Mouse (Mus musculus) limb, embryonic 12.5 days (tissue): ENCODE measurements around the gene Cpe. TPM values are rescaled to one million over a fixed set of nuclear protein-coding genes. Genes with fewer than 3 reads are reported as not detected.

Experiments used
- ATAC-seq: fragments of 200-750 bp; cut with Nextera tagmentation; 2 replicates; pipeline ENCODE4 v1.8.0; 2017; ENCODE audit warnings: low read depth, moderate TSS enrichment; ENCODE audit not compliant: insufficient number of reproducible peaks, insufficient read depth, low FRiP score, low TSS enrichment
- H3K27ac ChIP-seq: fragments of 300-500 bp; sonication (generic); 2 replicates; pipeline ENCODE4 v1.5.1; 2016; ENCODE audit warnings: mild to moderate bottlenecking, moderate library complexity
- H3K27me3 ChIP-seq: fragments of 300-500 bp; sonication (generic); 2 replicates; pipeline ENCODE4 v1.6.1; 2016; ENCODE audit warnings: mild to moderate bottlenecking, moderate library complexity
- H3K36me3 ChIP-seq: fragments of 300-500 bp; sonication (generic); 2 replicates; pipeline ENCODE4 v1.6.1; 2016; ENCODE audit warnings: mild to moderate bottlenecking, moderate library complexity
- H3K4me1 ChIP-seq: fragments of 300-500 bp; sonication (generic); replicated peaks from 2 replicates; pipeline ENCODE4 v1.6.1; 2016
- H3K4me2 ChIP-seq: fragments of 300-500 bp; sonication (generic); 2 replicates; pipeline ENCODE4 v1.6.1; 2016; ENCODE audit warnings: mild to moderate bottlenecking, moderate library complexity
- H3K4me3 ChIP-seq: fragments of 300-500 bp; sonication (generic); replicated peaks from 2 replicates; pipeline ENCODE4 v1.5.1; 2016; ENCODE audit warnings: mild to moderate bottlenecking
- H3K9ac ChIP-seq: fragments of 300-500 bp; sonication (generic); replicated peaks from 2 replicates; pipeline ENCODE4 v1.6.1; 2016; ENCODE audit warnings: mild to moderate bottlenecking, moderate library complexity
- H3K9me3 ChIP-seq: fragments of 300-500 bp; sonication (generic); 2 replicates; pipeline ENCODE4 v1.6.1; 2016; ENCODE audit warnings: mild to moderate bottlenecking, moderate library complexity
- WGBS: fragments of 180-500 bp; shearing (Covaris S2); methylation state at CpG from one replicate; pipeline ENCODE4 v1.1.7; 2016; 5-methylcytosine and 5-hydroxymethylcytosine counted together
- polyA plus RNA-seq: library from polyadenylated mRNA; unstranded; fragments of >200 nt; fragmentation: Nextera tagmentation; extraction: Ambion mirVana; gene quantifications from 2 replicates; pipeline ENCODE4 v1.2.1, GENCODE M21; 2016

Cpe gene
- polyA plus RNA-seq, 1 experiment from 2014 or later: 187 TPM

DNA sequence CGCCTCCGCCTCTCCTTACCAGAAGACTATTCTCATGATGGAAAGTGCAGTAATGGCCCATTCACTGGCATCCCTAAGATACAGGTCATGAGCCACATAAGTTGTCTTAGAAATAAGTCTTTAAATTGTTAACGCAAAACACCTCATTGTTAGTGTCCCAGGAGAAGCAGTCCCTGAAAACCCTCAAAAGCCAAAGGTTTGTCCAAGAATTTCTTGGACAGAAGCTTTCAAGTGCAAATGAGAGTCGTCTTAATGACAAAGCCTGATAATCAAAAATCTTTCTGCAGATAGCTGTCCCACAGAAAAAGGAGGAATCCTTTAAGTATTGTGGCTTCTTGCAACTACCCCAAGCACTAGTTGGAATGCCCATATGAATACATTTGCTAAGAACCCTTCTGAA lies 60.7 kb downstream of the Cpe start:
- no peak overlapping the region for H3K4me2 ChIP-seq
- ATAC-seq: no peak
- H3K9ac ChIP-seq: no peak overlapping the region
- no peaks in the 10 kb centered on the region for H3K9me3 ChIP-seq
- no peaks in the 10 kb centered on the region for H3K27me3 ChIP-seq
- H3K4me3 ChIP-seq: no peak overlapping the region
- H3K36me3 ChIP-seq: no peaks in the 10 kb centered on the region
- H3K27ac ChIP-seq: no peak overlapping the region
- 88% methylated on average over 4 of the region's 4 CpGs for WGBS
- H3K4me1 ChIP-seq: no peaks in the 10 kb centered on the region

GRCm38 (mm10) chr8:64631761-64632160 lies 61.1 kb downstream of the Cpe start:
- no peak overlapping the region for H3K4me2 ChIP-seq
- no peak for ATAC-seq
- no peaks in the 10 kb centered on the region for H3K27me3 ChIP-seq
- H3K4me3 ChIP-seq: no peak overlapping the region
- no peak overlapping the region for H3K27ac ChIP-seq
- no peak overlapping the region for H3K9ac ChIP-seq
- no peaks in the 10 kb centered on the region for H3K4me1 ChIP-seq
- H3K9me3 ChIP-seq: no peaks in the 10 kb centered on the region
- H3K36me3 ChIP-seq: no peaks in the 10 kb centered on the region
- WGBS: 77% methylated on average over 2 of the region's 2 CpGs

DNA sequence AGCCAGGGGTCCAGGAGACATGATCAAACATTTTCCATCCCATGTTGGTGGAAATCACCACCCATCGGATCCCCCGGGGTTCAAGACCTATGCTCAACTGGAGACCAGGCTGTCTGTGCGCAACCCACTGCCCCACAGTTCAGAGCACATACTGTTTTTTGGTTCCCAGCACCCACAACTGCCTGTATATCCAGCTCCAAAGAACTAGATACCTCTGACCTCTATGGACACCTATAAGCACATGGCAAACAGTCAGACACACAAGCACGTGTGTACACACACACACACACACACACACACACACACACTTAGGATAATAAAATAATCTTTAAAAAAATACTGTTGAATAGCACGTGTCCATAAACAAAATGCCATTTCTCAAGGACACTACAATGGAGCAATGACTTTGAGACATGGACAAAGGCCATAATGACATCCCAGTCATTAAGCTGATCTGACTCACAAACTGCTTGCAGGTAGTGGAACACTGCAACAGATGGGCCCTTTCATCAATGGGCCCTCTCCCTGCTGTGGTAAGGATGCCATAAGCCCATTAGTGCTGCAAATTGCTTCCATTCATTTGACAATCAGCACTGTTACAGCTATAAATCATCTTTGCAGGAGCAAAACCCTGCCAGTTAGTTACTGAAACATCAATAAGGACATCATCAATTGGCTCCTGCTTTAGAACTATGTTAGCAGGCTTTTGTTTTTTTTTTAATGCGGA lies 63.7 kb downstream of the Cpe start:
- Histone ChIP-seq H3K9me3 (no peaks in the 10 kb centered on the region), H3K4me3 (no peak overlapping the region), H3K9ac (no peak overlapping the region), H3K27me3 (no peaks in the 10 kb centered on the region), H3K4me1 (no peaks in the 10 kb centered on the region), H3K4me2 (no peak overlapping the region), H3K36me3 (no peaks in the 10 kb centered on the region), H3K27ac (no peak overlapping the region)
- no peak for ATAC-seq
- WGBS: 89% methylated on average over 6 of the region's 6 CpGs

- Histone ChIP-seq H3K4me1 (no peaks in the 10 kb centered on the region), H3K4me3 (no peak overlapping the region), H3K27ac (no peak overlapping the region), H3K36me3 (no peaks in the 10 kb centered on the region), H3K9ac (no peak overlapping the region), H3K4me2 (no peak overlapping the region), H3K9me3 (no peaks in the 10 kb centered on the region), H3K27me3 (no peaks in the 10 kb centered on the region)
- 81% methylated on average over 6 of the region's 6 CpGs for WGBS
- ATAC-seq: no peak
These were observed 64.8 kb downstream of the Cpe start for GRCm38 (mm10) chr8:64628039-64628438.

DNA sequence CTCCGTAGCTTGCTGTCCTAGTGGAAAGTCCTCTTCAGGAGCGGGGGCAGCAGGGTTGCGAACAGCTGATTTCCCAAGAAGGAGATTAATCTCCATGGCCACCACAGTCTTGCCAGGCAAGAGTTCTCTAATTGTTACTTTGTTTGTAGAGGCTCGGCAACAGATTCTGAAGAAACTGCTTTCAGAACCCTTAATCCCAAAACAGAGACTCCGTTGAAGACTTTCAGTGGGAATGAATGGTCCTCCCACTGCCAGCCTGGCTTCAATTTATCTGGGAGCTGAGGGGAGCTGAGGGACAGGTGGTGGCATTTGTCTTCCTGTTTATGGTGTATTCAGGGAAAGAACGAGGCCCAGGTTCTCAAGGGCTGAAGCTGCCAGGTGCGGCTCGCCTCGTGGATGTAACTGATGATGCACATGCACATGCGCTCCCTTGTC lies 68.2 kb downstream of the Cpe start:
- Histone ChIP-seq H3K4me3 (no peak overlapping the region), H3K27ac (no peak overlapping the region), H3K4me1 (no peaks in the 10 kb centered on the region), H3K4me2 (no peak overlapping the region), H3K9ac (no peak overlapping the region), H3K27me3 (no peaks in the 10 kb centered on the region), H3K36me3 (no peaks in the 10 kb centered on the region), H3K9me3 (no peaks in the 10 kb centered on the region)
- 76% methylated on average over 10 of the region's 10 CpGs for WGBS
- ATAC-seq: no peak

DNA sequence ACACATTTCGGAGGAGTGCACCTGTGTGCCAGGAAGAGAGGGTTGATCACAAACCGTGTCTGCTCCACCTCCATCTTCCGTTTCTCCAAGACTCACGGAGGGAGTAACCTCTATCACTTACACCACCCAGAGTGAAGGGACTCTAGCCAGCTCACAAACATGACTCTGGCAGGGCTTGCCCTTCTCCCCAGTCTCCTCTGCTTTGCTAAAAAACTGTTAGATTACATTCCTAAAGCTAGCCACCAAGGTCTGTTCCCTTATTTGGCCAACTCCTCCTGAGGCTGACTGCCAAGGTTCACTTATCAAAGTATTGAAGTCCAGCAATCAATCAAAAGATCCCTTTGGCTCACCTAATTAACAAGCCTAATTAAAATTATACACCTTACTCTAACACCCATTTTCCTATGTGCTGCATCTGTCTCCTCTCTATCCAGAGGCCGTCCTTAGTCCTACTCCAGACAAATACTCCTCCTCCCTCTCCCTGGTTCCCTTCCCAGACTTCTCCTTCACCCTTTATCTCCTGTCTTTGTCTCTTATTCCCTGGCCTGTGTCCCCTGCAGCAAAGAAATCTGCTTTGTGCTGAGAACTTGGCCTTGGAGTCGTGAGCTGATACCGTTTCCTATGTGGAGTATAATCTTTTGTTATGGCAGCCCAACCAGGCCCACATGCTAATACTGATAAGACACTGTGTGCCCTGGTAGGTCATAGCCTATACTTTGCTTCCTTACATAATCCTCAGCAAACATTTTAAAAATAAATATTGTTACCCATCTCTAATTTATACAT lies 72.3 kb downstream of the Cpe start:
- Histone ChIP-seq H3K9ac (no peak overlapping the region), H3K36me3 (peaks cover 18% of the 10 kb centered on the region), H3K27ac (no peak overlapping the region), H3K4me3 (no peak overlapping the region), H3K9me3 (no peaks in the 10 kb centered on the region), H3K4me1 (no peaks in the 10 kb centered on the region), H3K27me3 (no peaks in the 10 kb centered on the region), H3K4me2 (no peak overlapping the region)
- ATAC-seq: no peak
- WGBS: 81% methylated on average over 7 of the region's 7 CpGs

- no peaks in the 10 kb centered on the region for H3K4me1 ChIP-seq
- H3K9ac ChIP-seq: no peak overlapping the region
- H3K4me2 ChIP-seq: no peak overlapping the region
- no peak overlapping the region for H3K27ac ChIP-seq
- no peaks in the 10 kb centered on the region for H3K9me3 ChIP-seq
- H3K36me3 ChIP-seq: peaks cover 25% of the 10 kb centered on the region
- H3K27me3 ChIP-seq: no peaks in the 10 kb centered on the region
- ATAC-seq: no peak
- WGBS: 92% methylated on average over 8 of the region's 8 CpGs
- H3K4me3 ChIP-seq: no peak overlapping the region
These were observed 73.2 kb downstream of the Cpe start for GRCm38 (mm10) chr8:64619661-64620060.

DNA sequence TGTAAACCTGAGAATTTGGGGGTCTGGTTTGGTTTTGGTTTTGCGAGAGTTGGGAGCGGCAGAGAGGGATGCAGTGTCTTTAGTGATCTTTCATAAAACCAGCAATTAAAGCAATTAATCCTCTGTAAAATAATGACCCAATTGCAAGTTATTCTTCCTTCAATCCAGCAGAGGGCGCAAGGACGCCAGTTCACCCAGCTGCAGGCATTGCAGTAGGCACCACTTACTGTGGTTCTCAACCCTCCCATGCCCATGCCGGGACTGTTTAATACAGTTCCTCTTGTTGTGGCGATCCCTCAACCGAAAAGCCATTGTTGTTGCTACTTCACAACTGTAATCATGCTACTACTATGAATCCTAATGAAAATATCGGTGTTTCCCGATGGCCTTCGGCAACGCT lies 74.2 kb downstream of the Cpe start:
- Histone ChIP-seq H3K4me3 (no peak overlapping the region), H3K4me1 (no peaks in the 10 kb centered on the region), H3K9ac (no peak overlapping the region), H3K36me3 (peaks cover 25% of the 10 kb centered on the region), H3K27ac (no peak overlapping the region), H3K4me2 (no peak overlapping the region), H3K9me3 (no peaks in the 10 kb centered on the region), H3K27me3 (no peaks in the 10 kb centered on the region)
- ATAC-seq: no peak
- 55% methylated on average over 11 of the region's 11 CpGs for WGBS

DNA sequence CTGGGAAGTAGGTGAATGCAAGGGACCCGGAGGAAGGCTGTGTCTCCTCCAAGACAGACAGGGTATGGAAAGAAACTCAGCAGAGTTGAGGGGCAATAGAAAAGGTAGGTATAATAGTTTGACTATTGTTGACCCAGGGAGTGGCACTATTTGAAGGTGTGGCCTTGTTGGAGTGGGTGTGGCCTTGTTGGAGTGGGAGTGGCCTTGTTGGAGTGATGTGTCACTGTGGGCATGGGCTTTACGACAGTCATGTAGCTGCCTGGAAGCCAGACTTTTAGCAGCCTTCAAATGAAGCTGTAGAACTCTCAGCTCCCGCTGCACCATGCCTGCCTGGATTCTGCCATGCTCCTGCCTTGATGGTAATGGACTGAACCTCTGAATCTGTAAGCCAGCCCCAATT lies 76.3 kb downstream of the Cpe start:
- H3K9me3 ChIP-seq: no peaks in the 10 kb centered on the region
- no peak overlapping the region for H3K9ac ChIP-seq
- H3K4me2 ChIP-seq: no peak overlapping the region
- no peak overlapping the region for H3K27ac ChIP-seq
- H3K36me3 ChIP-seq: peaks cover 25% of the 10 kb centered on the region
- H3K4me1 ChIP-seq: no peaks in the 10 kb centered on the region
- H3K27me3 ChIP-seq: no peaks in the 10 kb centered on the region
- H3K4me3 ChIP-seq: no peak overlapping the region
- 82% methylated on average over 3 of the region's 3 CpGs for WGBS
- no peak for ATAC-seq

GRCm38 (mm10) chr8:64615459-64615858 lies 77.4 kb downstream of the Cpe start:
- H3K9ac ChIP-seq: no peak overlapping the region
- H3K27me3 ChIP-seq: no peaks in the 10 kb centered on the region
- ATAC-seq: no peak
- H3K9me3 ChIP-seq: no peaks in the 10 kb centered on the region
- H3K27ac ChIP-seq: no peak overlapping the region
- no peak overlapping the region for H3K4me2 ChIP-seq
- H3K36me3 ChIP-seq: peaks cover 29% of the 10 kb centered on the region
- no peak overlapping the region for H3K4me3 ChIP-seq
- 79% methylated on average over 4 of the region's 4 CpGs for WGBS
- H3K4me1 ChIP-seq: no peaks in the 10 kb centered on the region

GRCm38 (mm10) chr8:64613663-64614062 lies 79.2 kb downstream of the Cpe start:
- H3K4me3 ChIP-seq: no peak overlapping the region
- no peaks in the 10 kb centered on the region for H3K4me1 ChIP-seq
- H3K27me3 ChIP-seq: no peaks in the 10 kb centered on the region
- H3K9me3 ChIP-seq: no peaks in the 10 kb centered on the region
- no peak overlapping the region for H3K4me2 ChIP-seq
- WGBS: 72% methylated on average over 5 of the region's 5 CpGs
- H3K27ac ChIP-seq: no peak overlapping the region
- ATAC-seq: no peak
- H3K9ac ChIP-seq: no peak overlapping the region
- H3K36me3 ChIP-seq: peaks cover 37% of the 10 kb centered on the region
